Mouse (Mus musculus) mouse trophoblast stem cell (cell line): ENCODE results near the gene Gm10320.

Source experiments
- in situ Hi-C, 2 experiments: fragments of 300-500 bp; cut with MseI, MboI; formaldehyde crosslinking; loops; 2 replicates in 1 of 2; 3 replicates in 1 of 2; pipeline ENCODE4 v1.15.1; 2025

Gm10320 gene

DNA sequence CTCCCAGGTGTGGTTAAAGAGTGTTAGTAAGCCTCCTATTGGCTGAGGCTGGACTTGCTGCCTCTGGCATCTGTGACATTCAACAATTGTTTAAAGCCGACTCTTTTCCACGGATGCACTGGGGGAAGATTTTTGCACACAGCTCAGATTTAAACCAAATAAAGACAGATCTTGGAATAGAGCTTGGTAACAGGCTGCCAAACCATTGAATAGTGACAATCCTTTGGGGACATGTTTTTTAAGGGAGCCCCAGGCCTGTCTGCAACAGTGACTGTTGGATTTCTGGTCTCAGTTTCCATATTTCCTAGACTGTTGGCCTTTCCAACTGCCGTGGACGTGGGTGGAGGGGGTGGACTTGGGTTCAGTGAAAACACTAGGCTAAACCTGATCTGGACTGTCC is 21.9 kb downstream of the Gm10320 start:
- in situ Hi-C loops: no loop called here

- in situ Hi-C loops: no loop called here
Observed at GRCm38 (mm10) chr13:98461467-98461866, 30.3 kb downstream of the Gm10320 start.

DNA sequence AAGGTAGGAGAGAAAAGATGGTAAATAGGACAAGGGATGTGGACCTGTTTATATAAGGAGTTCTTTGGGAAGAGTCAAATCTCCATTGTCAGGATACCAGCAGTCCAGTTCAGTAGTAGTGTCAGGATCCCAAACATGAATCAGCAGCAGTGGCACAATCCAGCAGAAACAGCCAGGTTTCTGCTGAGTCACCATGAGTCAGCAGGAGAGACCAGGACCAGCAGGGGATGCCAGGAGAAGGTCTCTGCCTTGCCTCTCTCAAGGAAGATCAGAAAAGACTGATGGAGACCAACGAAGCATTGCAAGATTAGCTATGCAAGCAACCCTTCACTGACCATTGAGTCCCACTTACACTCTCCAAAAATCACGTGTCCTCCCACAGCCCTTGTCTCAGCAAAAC is 35.4 kb downstream of the Gm10320 start:
- in situ Hi-C loops: no loop called here

- in situ Hi-C loops: no loop called here
Observed at GRCm38 (mm10) chr13:98455646-98456045, 36.2 kb downstream of the Gm10320 start.

DNA sequence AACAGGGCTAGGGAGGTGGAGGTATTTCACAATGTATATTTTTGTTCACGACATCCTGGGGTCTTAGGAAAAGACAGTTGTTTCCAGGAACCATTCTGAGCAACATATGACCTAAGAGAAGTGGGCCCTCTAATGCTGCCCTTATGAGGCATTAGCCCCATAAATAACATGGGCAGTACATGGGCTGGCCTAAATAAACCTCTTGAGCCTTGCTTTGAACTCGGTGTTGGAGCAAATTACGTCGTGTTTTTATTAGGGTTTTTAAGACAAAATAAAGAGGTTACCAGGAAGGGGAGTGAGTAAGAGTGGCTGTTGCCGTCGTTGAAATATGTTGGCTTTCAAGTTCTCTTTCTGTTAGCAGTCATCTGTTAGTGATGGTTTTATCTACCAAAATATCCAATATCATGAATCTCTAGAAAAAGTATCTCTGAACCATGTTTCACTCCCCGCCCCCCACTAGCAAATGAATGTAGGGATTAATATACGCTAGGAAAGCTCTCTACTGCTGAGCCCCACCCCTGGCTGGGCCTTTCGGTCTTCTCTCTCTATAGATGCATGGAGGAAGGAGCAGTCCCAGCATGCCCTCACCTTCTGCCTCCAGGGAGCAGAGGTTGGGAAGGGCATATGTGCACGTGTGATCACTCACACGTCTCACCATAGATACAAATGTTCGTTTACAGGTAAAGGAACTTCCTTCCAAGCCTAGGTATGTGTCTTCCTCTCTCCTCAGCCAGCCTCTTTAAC is 37.4 kb downstream of the Gm10320 start:
- in situ Hi-C loops: no loop called here

GRCm38 (mm10) chr13:98453146-98453545 is 38.7 kb downstream of the Gm10320 start:
- in situ Hi-C loops: no loop called here

DNA sequence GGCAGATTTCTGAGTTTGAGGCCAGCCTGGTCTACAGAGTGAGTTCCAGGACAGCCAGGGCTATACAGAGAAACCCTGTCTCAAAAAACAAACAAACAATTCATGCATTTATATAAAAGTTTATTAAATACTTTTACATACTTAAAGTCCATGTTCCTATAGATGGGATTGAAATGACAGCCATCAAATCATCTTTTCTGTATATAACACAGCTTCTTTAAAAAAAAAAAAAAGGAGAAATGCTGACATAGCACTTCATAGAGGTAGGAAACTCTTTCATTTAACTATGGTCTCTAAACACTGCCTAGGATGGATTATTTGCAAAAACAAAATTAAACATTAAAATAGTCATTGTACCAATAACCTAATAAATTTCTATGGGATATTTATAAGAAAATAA is 43.1 kb downstream of the Gm10320 start:
- in situ Hi-C loops: no loop called here

DNA sequence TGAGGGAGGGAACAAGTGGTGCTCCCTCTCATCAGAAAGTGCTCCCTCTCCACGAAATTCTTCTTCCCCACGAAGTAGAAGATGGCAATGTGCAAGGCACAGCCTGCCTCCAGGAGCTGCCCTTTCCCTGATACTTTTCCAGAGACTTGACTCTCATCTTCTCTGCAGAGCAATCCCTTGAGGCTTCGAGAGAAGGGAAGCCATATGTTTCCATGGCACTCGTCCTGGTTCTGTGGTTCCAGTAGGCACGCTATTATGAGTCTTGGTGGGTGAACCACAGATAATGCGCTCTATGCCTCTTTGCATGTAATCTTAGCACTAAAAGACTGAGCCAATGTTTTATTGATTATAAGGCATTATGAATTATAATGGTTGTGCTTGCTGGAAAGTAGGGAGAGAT is 44.1 kb downstream of the Gm10320 start:
- in situ Hi-C loops: no loop called here

DNA sequence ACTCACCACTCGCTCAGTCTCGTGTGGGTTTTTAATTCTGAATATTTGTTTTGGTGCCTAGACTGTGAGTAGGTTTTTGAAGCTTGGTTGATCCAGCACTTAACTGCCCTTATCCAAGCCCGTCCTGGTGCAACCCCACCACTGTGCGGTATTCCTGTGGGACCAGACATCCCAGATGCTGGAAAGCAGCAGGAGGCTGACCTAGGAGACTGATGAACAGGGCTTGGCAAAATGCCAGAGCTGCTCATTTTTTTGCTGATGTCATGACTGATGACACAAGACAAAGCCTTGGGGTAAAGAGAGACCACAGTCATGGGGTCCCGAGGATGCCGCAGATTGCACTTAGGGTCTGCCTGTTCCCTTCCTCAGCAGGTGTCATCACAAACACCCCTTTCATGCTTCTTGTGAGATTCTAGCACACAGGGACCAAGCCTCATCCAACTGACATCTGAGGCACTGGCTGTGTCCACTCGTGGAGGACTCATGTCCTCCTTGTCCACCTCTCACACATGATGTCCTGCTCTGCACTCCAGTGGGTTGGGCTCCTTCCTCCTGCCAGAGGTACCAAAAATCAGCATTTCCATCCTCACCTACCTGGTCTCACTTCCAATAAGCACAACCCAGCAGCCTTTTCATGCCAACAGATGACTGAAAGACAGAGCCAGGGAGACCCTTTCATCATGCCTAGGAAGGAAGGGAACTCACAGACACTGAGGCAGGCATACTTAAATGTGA is 46.2 kb downstream of the Gm10320 start:
- in situ Hi-C loops: no loop called here

GRCm38 (mm10) chr13:98441001-98441400 is 50.8 kb downstream of the Gm10320 start:
- in situ Hi-C loops: no loop called here

- in situ Hi-C loops: no loop called here
Observed at GRCm38 (mm10) chr13:98440293-98440952, 51.4 kb downstream of the Gm10320 start.
